Mouse (Mus musculus) brain, adult 10 weeks (tissue): ENCODE results near the gene Serpina3i. TPM values are rescaled to one million over a fixed set of nuclear protein-coding genes. Genes with fewer than 3 reads are reported as not detected.

Source experiments
- polyA plus RNA-seq: library from polyadenylated mRNA; stranded (reverse); fragments of 350-450 nt; fragmentation: Illumina TruSeq; extraction: RNeasy Lipid Tissue Mini Kit (QIAGEN cat#74804); gene quantifications from one replicate; pipeline ENCODE4 v1.2.3, GENCODE M21; 2015; ENCODE audit warnings: low read depth, low replicate concordance

Gene Serpina3i
- polyA plus RNA-seq = not detected

DNA sequence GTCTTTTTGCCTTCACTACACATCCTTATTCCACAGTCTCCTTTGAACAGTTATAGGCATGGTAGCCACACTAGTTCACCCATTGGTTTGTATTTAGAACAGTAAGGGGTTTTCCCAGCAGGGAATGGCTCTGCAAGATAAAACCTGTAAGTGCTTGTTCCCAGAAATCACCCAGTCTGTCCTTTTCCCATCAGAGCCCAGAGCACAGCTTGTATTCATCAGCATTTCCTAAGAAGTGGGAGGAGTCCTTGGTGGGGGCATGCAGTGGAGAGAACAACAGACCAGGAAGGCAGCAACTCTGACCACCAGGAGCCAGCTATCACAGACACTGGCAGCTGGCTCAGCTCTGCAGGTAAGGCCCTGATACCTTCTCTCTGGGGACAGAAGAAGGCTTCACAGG, at the start of gene Serpina3i:
TSS of gene Serpina3i (plus strand) at position 260 of the 400 bp plus-strand sequence.

DNA sequence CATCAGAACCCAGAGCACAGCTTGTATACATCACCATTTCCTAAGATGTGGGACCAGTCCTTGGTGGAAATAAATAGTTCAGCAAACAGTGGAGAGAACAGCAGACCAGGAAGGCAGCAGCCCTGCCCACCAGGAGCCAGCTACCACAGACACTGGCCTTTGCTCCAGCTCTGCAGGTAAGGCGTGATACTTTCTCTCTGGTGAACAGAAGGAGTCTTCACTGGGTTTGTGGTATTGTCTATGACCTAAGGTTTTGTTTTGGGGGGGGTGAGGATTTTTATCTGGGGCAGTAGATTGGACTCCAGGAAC, 48.5 kb upstream of the Serpina3i start, which contains the start of gene Serpina3f:
TSS of gene Serpina3f (plus strand) at position 100 of the 309 bp plus-strand sequence.

DNA sequence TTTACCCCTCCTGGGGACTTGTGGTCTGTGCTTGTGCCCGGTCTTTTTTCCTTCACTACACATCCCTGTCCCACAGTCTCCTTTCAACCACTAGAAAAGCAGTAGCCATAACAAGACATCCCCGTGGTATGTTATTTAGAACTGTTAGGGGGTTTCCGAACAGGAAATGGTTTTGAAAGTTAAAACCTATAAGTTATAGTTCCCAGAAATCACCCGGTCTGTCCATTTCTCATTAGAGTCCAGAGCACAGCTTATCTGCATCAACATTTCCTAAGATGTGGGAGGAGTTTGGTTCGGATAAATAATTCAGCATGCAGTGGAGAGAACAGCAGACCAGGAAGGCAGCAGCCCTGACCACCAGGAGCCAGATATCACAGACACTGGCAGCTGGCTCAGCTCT, 27.0 kb upstream of the Serpina3i start, which contains the start of gene Serpina3g:
TSS of gene Serpina3g (plus strand) at position 331 of the 400 bp plus-strand sequence.

DNA sequence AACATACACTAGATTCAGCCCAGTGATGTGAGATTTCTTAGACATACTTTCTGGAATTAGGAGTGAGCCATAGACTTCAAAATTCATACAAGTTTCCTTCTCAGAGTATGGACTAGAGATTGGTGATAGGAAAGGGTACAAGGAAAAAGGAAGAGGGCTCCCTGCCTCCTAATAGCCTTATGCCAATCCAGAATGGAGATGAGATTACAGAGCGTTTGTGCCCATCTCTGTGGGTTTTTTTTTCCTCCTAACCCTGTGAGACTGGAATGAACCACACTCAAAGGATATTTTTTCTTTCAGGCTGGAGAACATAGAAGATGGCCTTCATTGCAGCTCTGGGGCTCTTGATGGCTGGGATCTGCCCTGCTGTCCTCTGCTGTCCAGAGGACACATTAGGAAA, 51.3 kb downstream of the Serpina3i start, which contains the start of gene Serpina3j:
TSS of gene Serpina3j (plus strand) at position 301 of the 400 bp plus-strand sequence.

Other genes with a start within 250 kb of the Serpina3i start
- 8.3 TPM for gene Serpina9, start 249.4 kb upstream of the Serpina3i start, polyA plus RNA-seq
- not detected for gene Serpina12, start 218.7 kb upstream of the Serpina3i start, polyA plus RNA-seq
- not detected for gene Serpina5, start 162.0 kb upstream of the Serpina3i start, polyA plus RNA-seq
- gene Serpina3a, start 150.4 kb upstream of the Serpina3i start, polyA plus RNA-seq = not detected
- not detected for gene Serpina3b, start 135.1 kb upstream of the Serpina3i start, polyA plus RNA-seq
- gene Serpina3c, start 109.3 kb upstream of the Serpina3i start, polyA plus RNA-seq = 0.19 TPM
- gene Serpina3f, start 48.6 kb upstream of the Serpina3i start, polyA plus RNA-seq = not detected
- 2.3 TPM for gene Serpina3g, start 26.9 kb upstream of the Serpina3i start, polyA plus RNA-seq
- not detected for gene Serpina3j, start 51.4 kb downstream of the Serpina3i start, polyA plus RNA-seq
- gene Serpina3k, start 75.4 kb downstream of the Serpina3i start, polyA plus RNA-seq = 1.00 TPM
- not detected for gene Serpina3m, start 75.4 kb downstream of the Serpina3i start, polyA plus RNA-seq
- 16.8 TPM for gene Serpina3n, start 143.6 kb downstream of the Serpina3i start, polyA plus RNA-seq
- not detected for gene Gsc, start 210.2 kb downstream of the Serpina3i start, polyA plus RNA-seq